Mouse (Mus musculus): ENCODE measurements around the gene Tent5c. TPM values are rescaled to one million over a fixed set of nuclear protein-coding genes. Genes with fewer than 3 reads are reported as not detected.

Gene Tent5c
- polyA plus RNA-seq, 1 experiment = 248 TPM

DNA sequence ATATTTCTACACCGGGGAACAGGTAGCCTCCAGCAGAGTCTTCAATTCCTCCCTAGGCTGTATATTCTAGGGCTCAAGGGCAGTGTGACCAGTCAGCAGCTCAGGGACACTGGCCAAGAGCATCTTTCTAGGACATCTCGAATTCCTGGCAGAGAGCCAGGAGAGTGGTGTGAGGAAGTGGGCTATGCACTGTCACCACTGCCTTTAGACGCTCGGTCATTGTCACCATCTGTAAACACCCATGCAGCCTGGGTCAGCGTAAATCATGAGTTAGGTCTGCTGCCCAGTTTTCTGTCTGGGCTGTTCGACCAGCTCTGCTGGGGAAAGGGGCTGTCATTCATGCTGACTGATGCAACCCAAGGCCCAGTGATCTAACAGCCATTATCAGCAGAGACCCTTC lies 49.1 kb downstream of the Tent5c start:
- Histone ChIP-seq H3K36me3 (ENCODE audit: control insufficient read depth, insufficient read depth, low read length) (no peaks in the 10 kb centered on the region), H3K27me3 (ENCODE audit: control insufficient read depth, insufficient read depth, low read length) (no peaks in the 10 kb centered on the region), H3K4me3 (ENCODE audit: control insufficient read depth, low read depth, low read length) (no peak overlapping the region), H3K27ac (ENCODE audit: control insufficient read depth, insufficient read depth, low read depth, low read length) (no peak overlapping the region), H3K4me1 (ENCODE audit: control insufficient read depth, insufficient read depth, low read length) (peaks cover 4% of the 10 kb centered on the region)
- no peak for TF ChIP-seq POLR2A (IDR thresholded peaks at IDR 0.05; ENCODE audit: control insufficient read depth, low read depth, low read length)
- TF ChIP-seq CTCF (IDR thresholded peaks at IDR 0.05; ENCODE audit: control insufficient read depth, insufficient read depth, insufficient replicate concordance, low read depth, low read length) = no peak

DNA sequence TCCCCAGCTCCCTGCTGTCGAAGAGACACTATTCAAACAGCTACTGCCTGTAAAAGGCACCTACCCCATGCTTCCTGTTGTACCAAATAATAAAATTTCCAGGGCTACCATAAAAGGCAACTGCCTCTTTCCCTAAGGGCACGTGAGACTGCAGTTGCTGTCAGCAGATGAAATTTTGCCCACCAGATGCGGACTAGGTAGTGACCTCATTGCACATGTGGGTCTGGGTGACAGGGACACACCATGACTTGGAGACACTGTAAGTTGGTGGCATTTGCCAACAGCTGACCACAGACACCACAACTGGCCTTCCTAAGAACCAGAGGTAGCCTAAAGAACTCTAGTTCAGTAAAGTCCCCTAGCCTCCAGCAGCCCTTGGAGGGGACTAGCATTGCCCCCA lies 50.0 kb downstream of the Tent5c start:
- H3K27me3 ChIP-seq (ENCODE audit: control insufficient read depth, insufficient read depth, low read length) = no peaks in the 10 kb centered on the region
- H3K27ac ChIP-seq (ENCODE audit: control insufficient read depth, insufficient read depth, low read depth, low read length) = no peak overlapping the region
- H3K36me3 ChIP-seq (ENCODE audit: control insufficient read depth, insufficient read depth, low read length) = no peaks in the 10 kb centered on the region
- peaks cover 4% of the 10 kb centered on the region for H3K4me1 ChIP-seq (ENCODE audit: control insufficient read depth, insufficient read depth, low read length)
- TF ChIP-seq POLR2A (IDR thresholded peaks at IDR 0.05; ENCODE audit: control insufficient read depth, low read depth, low read length) (no peak), CTCF (IDR thresholded peaks at IDR 0.05; ENCODE audit: control insufficient read depth, insufficient read depth, insufficient replicate concordance, low read depth, low read length) (no peak)
- no peak overlapping the region for H3K4me3 ChIP-seq (ENCODE audit: control insufficient read depth, low read depth, low read length)

DNA sequence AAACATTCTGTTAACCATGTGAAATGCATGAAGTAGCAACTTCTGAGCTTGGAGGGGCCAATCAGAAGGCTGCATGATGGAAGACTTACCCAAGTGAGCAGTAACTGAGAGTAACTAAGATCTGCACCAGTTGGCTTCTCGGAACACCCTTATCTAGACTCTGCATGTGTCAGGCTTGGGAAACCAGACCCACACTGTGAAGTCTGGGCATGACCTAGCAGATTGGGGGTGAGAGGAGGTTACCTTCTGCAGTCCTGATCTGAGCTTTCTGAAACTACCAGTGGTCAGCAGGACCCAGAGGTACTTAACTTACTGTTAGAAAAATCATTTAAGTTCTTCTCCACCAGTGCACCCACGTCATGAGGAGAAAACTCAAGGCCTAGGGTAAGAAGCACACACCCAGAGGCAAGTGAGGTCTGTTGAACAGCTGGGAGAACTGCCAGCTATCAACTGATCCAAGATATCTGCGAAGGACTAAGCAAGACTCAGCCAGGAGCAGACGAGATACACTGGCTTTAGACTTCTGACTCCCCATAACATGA lies 50.6 kb downstream of the Tent5c start:
- TF ChIP-seq CTCF (IDR thresholded peaks at IDR 0.05; ENCODE audit: control insufficient read depth, insufficient read depth, insufficient replicate concordance, low read depth, low read length) = no peak
- no peak for TF ChIP-seq POLR2A (IDR thresholded peaks at IDR 0.05; ENCODE audit: control insufficient read depth, low read depth, low read length)
- no peaks in the 10 kb centered on the region for H3K27me3 ChIP-seq (ENCODE audit: control insufficient read depth, insufficient read depth, low read length)
- no peak overlapping the region for H3K4me3 ChIP-seq (ENCODE audit: control insufficient read depth, low read depth, low read length)
- peaks cover 4% of the 10 kb centered on the region for H3K4me1 ChIP-seq (ENCODE audit: control insufficient read depth, insufficient read depth, low read length)
- no peaks in the 10 kb centered on the region for H3K36me3 ChIP-seq (ENCODE audit: control insufficient read depth, insufficient read depth, low read length)
- H3K27ac ChIP-seq (ENCODE audit: control insufficient read depth, insufficient read depth, low read depth, low read length) = 0 out of 2 replicates have a peak overlapping the region, but pooled peaks have one; percentile 18

DNA sequence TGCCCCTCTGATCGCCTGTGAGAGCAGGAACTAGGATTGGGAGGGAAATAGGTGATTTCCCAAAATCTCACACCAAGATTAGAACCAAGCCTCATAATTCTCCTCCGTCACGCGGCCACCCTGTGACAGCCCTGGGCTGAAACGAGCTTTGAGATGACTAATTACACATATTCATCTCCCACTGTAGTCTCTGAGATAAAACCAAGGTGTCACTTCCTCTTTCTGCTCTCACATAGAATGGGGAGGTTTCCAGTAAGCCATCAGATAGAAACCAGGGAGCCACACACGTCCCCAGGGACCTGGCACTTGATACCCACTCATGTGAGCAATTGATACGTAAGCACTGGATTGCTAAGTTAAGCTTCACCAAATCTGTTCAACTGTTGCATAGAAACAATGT lies 52.4 kb downstream of the Tent5c start:
- TF ChIP-seq POLR2A (IDR thresholded peaks at IDR 0.05; ENCODE audit: control insufficient read depth, low read depth, low read length) = no peak
- no peak for TF ChIP-seq CTCF (IDR thresholded peaks at IDR 0.05; ENCODE audit: control insufficient read depth, insufficient read depth, insufficient replicate concordance, low read depth, low read length)
- Histone ChIP-seq H3K36me3 (ENCODE audit: control insufficient read depth, insufficient read depth, low read length) (no peaks in the 10 kb centered on the region), H3K27ac (ENCODE audit: control insufficient read depth, insufficient read depth, low read depth, low read length) (no peak overlapping the region), H3K4me1 (ENCODE audit: control insufficient read depth, insufficient read depth, low read length) (peaks cover 4% of the 10 kb centered on the region), H3K4me3 (ENCODE audit: control insufficient read depth, low read depth, low read length) (no peak overlapping the region), H3K27me3 (ENCODE audit: control insufficient read depth, insufficient read depth, low read length) (no peaks in the 10 kb centered on the region)

DNA sequence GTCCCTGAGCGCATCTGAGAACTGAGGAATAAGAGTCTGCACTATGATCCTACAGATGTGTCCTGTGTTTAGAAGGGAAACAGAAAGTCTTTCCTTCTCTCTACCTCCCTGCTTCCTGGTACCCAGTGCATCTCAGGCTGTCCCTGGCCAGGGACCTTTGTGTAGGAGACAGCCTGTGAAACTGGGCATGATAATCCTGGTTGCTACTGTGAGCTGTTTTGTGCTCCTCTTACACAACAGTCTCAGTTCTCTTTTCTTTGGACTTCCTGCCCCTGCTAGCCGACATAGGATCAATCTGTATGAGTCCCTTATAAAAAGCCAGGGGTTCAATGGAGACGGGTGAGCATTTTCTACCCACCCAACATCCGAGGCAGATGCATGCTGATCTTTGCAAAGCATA lies 57.4 kb downstream of the Tent5c start:
- no peaks in the 10 kb centered on the region for H3K36me3 ChIP-seq (ENCODE audit: control insufficient read depth, insufficient read depth, low read length)
- no peaks in the 10 kb centered on the region for H3K27me3 ChIP-seq (ENCODE audit: control insufficient read depth, insufficient read depth, low read length)
- H3K4me1 ChIP-seq (ENCODE audit: control insufficient read depth, insufficient read depth, low read length) = peaks cover 9% of the 10 kb centered on the region
- H3K27ac ChIP-seq (ENCODE audit: control insufficient read depth, insufficient read depth, low read depth, low read length) = no peak overlapping the region
- TF ChIP-seq CTCF (IDR thresholded peaks at IDR 0.05; ENCODE audit: control insufficient read depth, insufficient read depth, insufficient replicate concordance, low read depth, low read length) = no peak
- TF ChIP-seq POLR2A (IDR thresholded peaks at IDR 0.05; ENCODE audit: control insufficient read depth, low read depth, low read length) = no peak
- H3K4me3 ChIP-seq (ENCODE audit: control insufficient read depth, low read depth, low read length) = no peak overlapping the region

DNA sequence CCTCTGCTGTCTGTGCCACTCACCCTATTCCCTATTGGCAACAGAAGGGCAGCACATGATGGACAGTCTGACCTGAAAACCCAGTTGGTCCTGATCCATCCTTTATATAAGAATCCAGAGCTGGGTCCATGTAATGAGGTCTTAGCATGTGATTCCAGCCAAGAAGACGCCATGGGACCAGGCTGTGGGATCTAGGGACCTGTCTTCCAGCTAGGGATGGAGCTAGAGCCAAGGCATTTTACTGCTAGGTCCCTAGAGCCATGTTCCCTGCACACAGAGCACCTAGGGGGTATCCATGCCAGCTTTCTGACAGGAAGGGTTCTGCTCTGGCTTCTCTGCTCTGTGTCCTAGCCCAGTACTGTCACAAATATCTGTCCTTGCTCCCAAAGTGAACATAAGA lies 58.4 kb downstream of the Tent5c start:
- H3K27me3 ChIP-seq (ENCODE audit: control insufficient read depth, insufficient read depth, low read length) = no peaks in the 10 kb centered on the region
- no peak overlapping the region for H3K4me3 ChIP-seq (ENCODE audit: control insufficient read depth, low read depth, low read length)
- peaks cover 18% of the 10 kb centered on the region for H3K4me1 ChIP-seq (ENCODE audit: control insufficient read depth, insufficient read depth, low read length)
- peak overlapping the region; percentile 76 for H3K27ac ChIP-seq (ENCODE audit: control insufficient read depth, insufficient read depth, low read depth, low read length)
- H3K36me3 ChIP-seq (ENCODE audit: control insufficient read depth, insufficient read depth, low read length) = no peaks in the 10 kb centered on the region
- TF ChIP-seq POLR2A (IDR thresholded peaks at IDR 0.05; ENCODE audit: control insufficient read depth, low read depth, low read length) (no peak), CTCF (IDR thresholded peaks at IDR 0.05; ENCODE audit: control insufficient read depth, insufficient read depth, insufficient replicate concordance, low read depth, low read length) (no peak)

DNA sequence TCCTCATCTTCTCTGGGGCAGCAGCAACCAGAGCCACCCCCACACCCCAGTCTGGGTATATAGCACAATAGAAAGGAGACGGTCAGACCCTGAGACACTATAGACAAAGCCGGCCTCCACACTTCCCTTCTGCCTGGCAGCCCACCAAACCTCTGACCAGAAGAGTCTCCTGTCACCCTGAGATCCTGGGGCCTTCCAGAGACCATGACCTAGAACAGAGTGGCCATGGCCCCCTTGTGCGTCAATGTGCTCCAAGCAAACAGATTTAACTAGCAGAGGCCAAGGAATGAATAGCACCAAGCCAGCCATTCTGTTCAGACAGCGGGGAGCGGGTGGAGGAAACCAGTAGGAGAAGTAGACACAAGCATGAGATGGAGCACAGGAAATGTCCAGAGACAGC lies 59.0 kb downstream of the Tent5c start:
- Histone ChIP-seq H3K4me3 (ENCODE audit: control insufficient read depth, low read depth, low read length) (no peak overlapping the region), H3K27me3 (ENCODE audit: control insufficient read depth, insufficient read depth, low read length) (no peaks in the 10 kb centered on the region), H3K4me1 (ENCODE audit: control insufficient read depth, insufficient read depth, low read length) (peaks cover 21% of the 10 kb centered on the region), H3K27ac (ENCODE audit: control insufficient read depth, insufficient read depth, low read depth, low read length) (peak overlapping the region; percentile 76), H3K36me3 (ENCODE audit: control insufficient read depth, insufficient read depth, low read length) (no peaks in the 10 kb centered on the region)
- TF ChIP-seq CTCF (IDR thresholded peaks at IDR 0.05; ENCODE audit: control insufficient read depth, insufficient read depth, insufficient replicate concordance, low read depth, low read length) (no peak), POLR2A (IDR thresholded peaks at IDR 0.05; ENCODE audit: control insufficient read depth, low read depth, low read length) (no peak)

DNA sequence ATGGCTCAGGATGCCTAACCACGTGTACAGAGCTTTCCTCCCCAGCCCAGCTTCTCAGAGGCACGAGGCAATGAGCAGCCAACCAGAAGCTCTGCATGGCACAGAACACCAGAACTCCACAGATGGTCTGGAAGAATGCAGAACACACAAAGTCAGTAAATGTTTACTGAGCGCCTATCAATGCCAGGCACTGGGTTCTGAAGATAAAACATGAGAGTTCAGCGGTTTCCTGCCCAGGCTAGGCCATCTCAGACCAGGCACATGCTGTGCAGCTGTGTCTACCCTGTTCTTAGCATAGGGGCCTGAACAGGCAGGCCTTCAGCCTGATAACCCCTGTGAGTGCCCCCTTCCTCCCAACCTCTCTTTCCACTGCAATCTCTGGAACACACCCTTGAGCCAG lies 59.5 kb downstream of the Tent5c start:
- Histone ChIP-seq H3K36me3 (ENCODE audit: control insufficient read depth, insufficient read depth, low read length) (no peaks in the 10 kb centered on the region), H3K4me1 (ENCODE audit: control insufficient read depth, insufficient read depth, low read length) (peaks cover 21% of the 10 kb centered on the region), H3K27me3 (ENCODE audit: control insufficient read depth, insufficient read depth, low read length) (no peaks in the 10 kb centered on the region), H3K4me3 (ENCODE audit: control insufficient read depth, low read depth, low read length) (no peak overlapping the region), H3K27ac (ENCODE audit: control insufficient read depth, insufficient read depth, low read depth, low read length) (peak overlapping the region; percentile 56)
- TF ChIP-seq CTCF (IDR thresholded peaks at IDR 0.05; ENCODE audit: control insufficient read depth, insufficient read depth, insufficient replicate concordance, low read depth, low read length) = no peak
- TF ChIP-seq POLR2A (IDR thresholded peaks at IDR 0.05; ENCODE audit: control insufficient read depth, low read depth, low read length) = 0 out of 2 replicates have a peak, but pooled peaks have one; percentile 11
